Mouse (Mus musculus) frontal cortex, adult 2 months (tissue): ENCODE measurements around the gene Plekhj1. TPM values are rescaled to one million over a fixed set of nuclear protein-coding genes. Genes with fewer than 3 reads are reported as not detected.

Source experiments
- DNase-seq, 2 experiments: peaks; one replicate each; pipeline ENCODE4 v3.0.0; 2022; ENCODE audit warnings: low spot score in 1 of 2; ENCODE audit errors: extremely low spot score in 1 of 2
- polyA plus RNA-seq: library from polyadenylated mRNA; depleted of rRNA; stranded (reverse); fragments of >200 nt; gene quantifications from 2 replicates; pipeline ENCODE4 v1.2.3, GENCODE M21; 2012

Plekhj1 gene
- polyA plus RNA-seq, 1 experiment = 65.6 TPM

DNA sequence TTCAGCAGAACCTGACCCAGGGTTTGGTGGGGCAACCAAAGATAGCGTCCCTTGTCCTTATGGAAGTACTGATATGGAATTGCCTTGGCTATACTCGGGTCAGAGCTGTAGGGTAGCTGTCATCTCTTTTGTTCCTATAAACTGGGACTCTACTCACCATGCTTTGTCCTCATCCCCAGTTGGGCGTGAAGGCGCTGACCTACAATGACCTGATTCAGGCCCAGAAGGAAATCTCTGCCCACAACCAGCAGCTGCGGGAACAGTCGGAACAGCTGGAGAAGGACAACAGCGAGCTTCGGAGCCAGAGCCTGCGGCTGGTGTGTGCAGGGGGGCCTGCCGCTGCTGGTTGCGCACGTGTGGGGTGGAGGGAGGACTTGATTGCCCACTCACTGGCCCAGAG is 13.6 kb downstream of the Plekhj1 start:
- no peak for DNase-seq

DNA sequence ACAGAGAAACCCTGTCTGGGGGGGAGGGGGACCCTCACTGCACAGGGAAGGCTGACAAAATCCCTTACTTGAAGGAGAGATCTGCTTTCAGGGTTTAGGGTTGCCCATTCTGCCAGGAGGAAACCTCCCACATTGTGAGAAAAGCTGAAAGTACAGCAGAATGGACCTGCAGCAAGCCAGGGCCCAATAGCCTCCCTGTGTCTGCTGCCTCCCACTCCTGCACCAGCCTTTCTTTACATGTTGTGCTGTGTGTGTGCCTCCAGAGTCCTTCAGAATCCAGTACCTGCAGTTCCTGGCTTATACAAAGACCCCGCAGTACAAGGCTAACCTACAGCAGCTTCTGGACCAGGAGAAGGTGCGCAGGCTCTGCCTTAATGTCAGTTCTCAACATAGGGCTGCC is 14.1 kb downstream of the Plekhj1 start:
- DNase-seq = peak in 1 of 2 experiments; percentile 26

GRCm38 (mm10) chr10:80779565-80779964 is 18.9 kb downstream of the Plekhj1 start:
- no peak for DNase-seq

- no peak for DNase-seq
Observed at GRCm38 (mm10) chr10:80777123-80777522, 21.3 kb downstream of the Plekhj1 start.

DNA sequence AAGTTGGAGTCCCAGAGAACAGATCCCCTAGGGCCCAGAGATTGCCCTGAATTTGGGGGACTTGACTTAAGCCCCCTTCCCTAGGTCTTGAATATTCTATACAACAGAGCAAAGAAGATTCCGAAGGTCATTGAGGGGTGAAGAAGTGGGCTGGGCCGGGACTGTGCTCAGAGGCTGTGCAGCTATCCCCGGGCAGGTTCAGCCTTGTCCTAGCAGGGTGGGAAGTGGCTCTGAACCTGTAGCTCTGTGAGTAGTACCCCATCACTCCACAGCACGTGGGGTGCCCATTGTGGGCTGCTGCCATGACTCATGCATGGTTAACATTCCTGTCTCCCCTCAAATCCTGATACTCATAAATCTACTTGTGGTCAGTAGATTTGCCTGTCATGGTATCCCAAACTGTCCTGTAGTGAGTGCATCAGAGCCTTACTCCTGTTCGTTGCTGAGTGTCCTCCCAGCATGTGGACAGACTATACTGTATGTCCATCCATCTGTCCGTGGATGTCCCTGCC is 22.0 kb downstream of the Plekhj1 start:
- DNase-seq = no peak

DNA sequence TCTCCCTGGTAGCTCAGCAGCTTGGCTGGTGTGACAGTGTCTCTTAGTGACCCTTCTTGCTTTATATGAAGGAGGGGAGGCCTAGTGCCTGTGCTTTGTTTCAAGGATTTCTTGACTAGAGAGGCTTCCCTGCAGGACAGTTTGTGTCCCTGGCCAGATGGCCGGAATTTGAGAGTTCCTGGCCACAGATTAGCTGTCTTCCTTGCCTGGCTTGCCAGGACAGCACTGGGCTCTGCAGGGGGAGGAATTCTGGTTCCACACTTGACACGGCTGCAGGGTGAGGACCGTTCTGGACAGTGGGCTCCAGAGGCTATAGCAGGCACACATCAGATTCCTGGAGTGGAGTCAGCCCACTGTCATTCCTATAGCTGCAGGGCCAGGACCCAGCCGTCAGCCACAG is 22.7 kb downstream of the Plekhj1 start:
- DNase-seq = no peak

- no peak for DNase-seq
Observed at GRCm38 (mm10) chr10:80774981-80775380, 23.4 kb downstream of the Plekhj1 start.

GRCm38 (mm10) chr10:80774549-80774948 is 23.9 kb downstream of the Plekhj1 start:
- peak; percentile 92 to 97 for DNase-seq

DNA sequence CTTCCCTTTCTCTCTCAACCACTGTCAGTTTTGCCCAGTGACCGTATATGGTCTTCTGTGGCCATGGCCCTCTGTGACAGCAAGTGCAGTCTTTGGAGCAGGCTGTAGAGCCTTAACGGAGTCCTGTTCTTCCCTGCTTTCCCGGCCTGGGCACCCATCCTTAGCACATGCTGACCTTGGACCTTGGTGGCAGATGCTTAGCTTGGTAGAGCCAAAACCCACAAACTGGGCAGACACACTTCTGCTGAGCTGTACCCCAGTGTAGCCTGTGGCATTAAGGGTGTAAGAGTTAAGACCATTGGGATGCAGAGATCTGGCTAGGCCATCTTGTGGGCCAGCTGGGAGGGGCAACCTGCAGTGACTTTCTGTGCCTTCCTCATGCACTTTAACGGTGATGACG is 24.6 kb downstream of the Plekhj1 start:
- no peak for DNase-seq

GRCm38 (mm10) chr10:80768365-80768764 is 30.1 kb downstream of the Plekhj1 start:
- DNase-seq = no peak

GRCm38 (mm10) chr10:80766161-80766815 is 32.1 kb downstream of the Plekhj1 start:
- peak in 1 of 2 experiments; percentile 34 for DNase-seq

- no peak for DNase-seq
Observed at GRCm38 (mm10) chr10:80765746-80766145, 32.7 kb downstream of the Plekhj1 start.

DNA sequence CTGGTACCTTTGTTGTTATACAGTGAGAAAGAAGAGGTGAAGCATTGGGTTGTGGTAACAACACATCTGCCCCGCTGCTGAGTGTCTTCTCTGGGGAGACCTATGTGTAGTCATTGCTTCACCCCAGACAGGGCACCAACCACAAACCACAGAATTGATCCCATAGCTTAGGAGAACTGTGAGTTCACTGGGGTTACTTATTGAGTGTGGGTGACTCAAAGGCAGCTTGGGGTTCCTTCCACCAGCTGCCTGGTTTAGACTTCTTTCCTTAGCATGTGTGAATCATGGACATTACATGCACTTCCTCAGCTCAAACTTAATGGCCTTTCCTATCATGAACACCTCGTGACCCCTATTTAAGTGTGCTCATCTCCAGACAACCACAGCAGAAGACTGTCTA is 34.9 kb downstream of the Plekhj1 start:
- DNase-seq = no peak

DNA sequence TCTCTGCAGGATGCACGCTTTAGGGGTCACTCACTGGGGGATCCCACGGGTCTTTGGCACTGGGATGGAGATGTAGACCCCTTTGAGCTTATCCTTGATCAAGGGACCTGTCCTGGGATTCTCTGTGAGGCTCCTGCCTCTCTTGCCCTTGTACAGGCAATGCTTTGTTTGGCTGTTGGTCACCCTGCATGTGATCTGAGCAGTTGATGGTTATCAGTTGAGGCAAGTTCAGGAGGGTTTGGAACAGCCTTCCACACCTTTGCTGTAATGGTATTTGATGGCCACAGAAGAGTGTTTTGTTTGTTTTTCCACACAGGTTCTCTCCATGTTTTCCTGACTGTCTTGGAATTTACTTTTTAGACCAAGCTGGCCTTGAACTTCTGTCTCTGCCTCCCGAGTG is 36.6 kb downstream of the Plekhj1 start:
- DNase-seq = no peak

DNA sequence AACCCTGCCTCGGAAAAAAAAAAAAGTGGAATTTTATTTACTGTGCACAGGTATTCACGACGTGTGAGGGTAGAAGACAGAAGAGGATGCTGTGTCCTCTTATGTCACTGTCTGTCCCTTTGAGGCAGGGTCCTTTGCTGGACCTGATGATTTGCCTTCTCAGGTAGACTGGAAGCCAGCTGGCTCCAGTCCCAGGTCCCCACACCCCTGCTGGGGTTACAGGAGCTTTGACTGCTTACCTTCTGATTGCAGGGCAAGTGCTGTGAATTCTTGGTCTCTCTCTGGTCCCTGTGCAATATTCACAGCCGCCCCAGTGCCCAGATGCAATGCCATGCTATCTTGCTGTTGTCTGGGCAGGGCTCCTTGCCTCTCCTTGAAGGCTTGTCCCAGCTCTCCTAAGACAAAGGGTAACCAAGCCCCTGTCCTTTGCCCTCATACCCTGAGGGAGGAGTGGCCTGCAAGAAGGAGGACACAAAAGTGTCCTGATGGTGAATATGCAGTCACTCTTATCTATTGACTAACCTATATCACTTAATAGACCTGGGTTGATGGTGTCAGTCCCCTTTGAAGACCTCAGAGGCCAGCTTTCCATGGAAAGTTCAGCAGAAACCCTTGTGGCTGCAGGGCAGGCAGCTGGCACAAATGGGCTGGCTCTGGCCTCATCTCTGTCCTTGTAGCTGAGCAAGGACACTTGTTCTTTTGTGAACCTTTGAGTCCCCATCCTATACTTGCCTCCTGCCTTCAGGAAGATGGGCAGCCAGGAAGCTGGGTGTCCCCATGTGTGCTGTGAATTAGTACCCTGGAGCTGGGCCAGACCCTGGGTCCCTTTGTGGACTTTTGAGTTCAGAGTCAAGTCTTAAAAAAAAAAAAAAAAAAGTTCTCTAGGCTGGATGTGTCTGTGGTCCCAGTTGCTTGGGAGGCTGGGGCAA is 37.6 kb downstream of the Plekhj1 start:
- DNase-seq = no peak

DNA sequence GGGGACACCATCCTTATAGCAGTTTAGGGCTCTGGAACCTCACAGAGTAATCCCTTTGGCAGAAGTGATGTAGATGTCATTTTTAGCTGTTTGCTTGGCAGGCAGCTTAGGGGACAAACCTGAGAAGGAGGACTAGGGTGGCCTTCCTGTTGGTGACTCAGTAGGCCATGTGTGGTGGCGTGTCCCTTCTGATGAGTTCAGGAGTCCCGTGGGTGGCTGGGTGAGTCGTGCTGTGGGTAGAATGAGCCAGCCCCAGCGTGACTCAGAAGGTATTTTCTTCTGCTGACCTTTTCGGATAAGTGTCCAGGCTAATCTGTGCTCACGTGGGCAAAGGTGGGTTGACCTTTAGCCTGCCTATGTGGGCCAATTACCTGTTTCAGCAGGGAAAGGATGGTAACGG is 39.8 kb downstream of the Plekhj1 start:
- peak in 1 of 2 experiments; percentile 54 for DNase-seq

DNA sequence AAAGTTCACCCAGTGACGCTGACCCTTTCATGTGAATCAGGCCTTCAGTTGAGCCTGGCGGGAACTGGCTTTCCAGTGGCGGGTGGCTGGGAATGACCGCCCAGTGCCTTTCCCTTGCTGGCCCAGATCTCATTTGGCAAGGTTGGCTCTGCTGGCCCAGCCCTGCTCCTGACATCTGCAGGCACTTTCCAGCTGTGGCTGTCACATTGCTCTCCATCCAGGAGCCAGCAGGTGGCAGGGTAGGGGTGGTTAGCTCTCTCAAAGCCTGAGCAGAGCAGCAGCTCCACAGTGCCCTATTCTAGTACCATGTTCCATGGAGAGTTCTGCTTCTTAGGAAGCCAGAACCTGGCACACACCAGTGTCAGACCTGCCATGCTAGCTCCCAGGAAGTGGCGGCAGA is 40.7 kb downstream of the Plekhj1 start:
- DNase-seq = peak in 1 of 2 experiments; percentile 74

- peak; percentile 63 to 65 for DNase-seq
Observed at GRCm38 (mm10) chr10:80756967-80757366, 41.5 kb downstream of the Plekhj1 start.

DNA sequence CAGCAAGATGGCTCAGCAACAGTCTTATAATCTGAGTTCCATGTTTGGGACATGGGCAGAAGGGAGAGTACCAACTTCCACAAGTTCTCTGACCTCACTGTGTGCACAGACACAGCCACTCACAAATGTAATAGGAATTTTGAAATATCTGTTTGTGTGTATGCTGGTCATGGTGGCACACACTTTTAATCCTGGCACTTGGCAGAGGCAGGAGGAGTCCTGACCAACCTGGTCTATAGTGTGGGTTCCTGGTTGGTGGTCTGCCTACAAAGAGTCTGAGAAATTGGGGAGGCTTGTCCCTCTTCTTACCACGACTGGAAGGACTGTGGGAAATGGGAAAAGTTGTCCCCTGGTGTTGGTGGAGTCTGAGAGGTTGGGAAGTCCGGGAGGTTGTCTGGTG is 41.9 kb downstream of the Plekhj1 start:
- DNase-seq = no peak

DNA sequence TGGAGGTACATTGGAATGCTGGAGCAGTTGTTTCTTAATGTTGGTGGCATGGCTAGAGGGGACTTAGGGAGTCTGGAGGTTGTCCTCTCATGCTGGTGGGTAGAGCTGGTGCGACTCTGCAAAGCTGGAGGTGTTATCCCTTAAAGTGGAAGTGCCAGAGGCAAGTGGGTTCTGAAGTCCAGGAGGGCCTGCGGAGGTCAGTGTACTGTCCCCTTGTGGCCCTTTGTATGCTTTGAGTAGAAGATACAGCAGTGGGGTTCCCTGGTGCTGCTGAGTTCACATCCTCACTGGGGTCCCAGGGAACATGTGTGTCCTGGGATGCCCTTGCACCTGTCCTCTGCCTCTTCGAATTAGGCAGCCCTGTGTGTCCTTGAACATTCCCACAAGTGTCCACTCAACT is 42.3 kb downstream of the Plekhj1 start:
- DNase-seq = no peak

DNA sequence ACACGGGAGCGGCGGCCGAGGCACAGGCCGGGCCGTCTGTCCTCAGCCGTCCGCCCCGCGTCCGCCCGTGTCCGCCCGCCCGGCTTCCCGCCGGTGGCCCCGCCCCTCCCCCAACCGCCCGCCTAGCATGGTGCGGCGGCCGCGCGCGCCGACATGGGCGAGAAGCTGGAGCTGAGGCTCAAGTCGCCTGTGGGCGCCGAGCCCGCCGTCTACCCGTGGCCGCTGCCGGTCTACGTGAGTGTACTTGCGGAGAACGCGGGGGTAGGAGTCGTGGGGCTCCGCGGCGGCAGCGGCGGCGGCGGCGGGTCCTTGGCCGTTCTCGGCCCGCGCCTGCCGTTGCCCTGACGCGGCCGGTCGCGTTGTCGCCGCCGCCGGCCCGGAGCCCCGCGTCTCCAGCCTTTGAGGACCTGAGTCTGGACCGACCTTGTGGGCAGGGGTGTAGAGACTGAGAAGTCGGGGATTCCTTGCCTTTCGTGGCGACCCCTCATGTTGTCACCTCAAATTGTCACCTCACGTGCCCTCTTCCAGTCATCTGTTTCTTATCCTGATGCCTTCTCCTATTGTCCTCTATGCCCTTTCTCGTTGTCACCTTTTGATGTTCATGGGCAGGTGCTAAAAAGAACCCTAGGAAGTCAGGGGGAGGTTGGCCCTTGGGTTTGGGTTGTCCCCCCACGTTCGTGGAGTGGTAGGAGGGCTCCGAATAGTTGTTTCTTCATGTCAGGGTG is 43.0 kb downstream of the Plekhj1 start:
- DNase-seq = no peak
